Mouse (Mus musculus) G1E-ER4 (cell line): ENCODE measurements around the gene Tspan3. TPM values are rescaled to one million over a fixed set of nuclear protein-coding genes. Genes with fewer than 3 reads are reported as not detected.

Experiments used
- GATA1 ChIP-seq: IDR thresholded peaks from one replicate; pipeline ENCODE4 v1.8.0; 2012; ENCODE audit warnings: low read length, inconsistent platforms
- polyA plus RNA-seq: library from polyadenylated mRNA; stranded (reverse); fragments of >175 nt; gene quantifications from 2 replicates; pipeline ENCODE4 v1.2.3, GENCODE M21; 2012

The Tspan3 gene
- polyA plus RNA-seq, result not detected in 2 replicates

- TF ChIP-seq GATA1, result no peak
Measured at GRCm38 (mm10) chr9:56165377-56165776, at the start of gene Tspan3. Gene Tspan3, minus strand, starts transcription at chr9:56165477.

GRCm38 (mm10) chr9:56213451-56214291 lies 48.4 kb upstream of the Tspan3 start:
- no peak for TF ChIP-seq GATA1

GRCm38 (mm10) chr9:56208817-56209216 lies 43.5 kb upstream of the Tspan3 start:
- TF ChIP-seq GATA1, result no peak

GRCm38 (mm10) chr9:56207516-56207915 lies 42.2 kb upstream of the Tspan3 start:
- no peak for TF ChIP-seq GATA1

- TF ChIP-seq GATA1, result no peak
Measured at GRCm38 (mm10) chr9:56207083-56207482, 41.8 kb upstream of the Tspan3 start.

GRCm38 (mm10) chr9:56205336-56205735 lies 40.1 kb upstream of the Tspan3 start:
- TF ChIP-seq GATA1, result no peak

- TF ChIP-seq GATA1, result no peak
Measured at GRCm38 (mm10) chr9:56204316-56204715, 39.0 kb upstream of the Tspan3 start.

GRCm38 (mm10) chr9:56200645-56201314 lies 35.5 kb upstream of the Tspan3 start:
- no peak for TF ChIP-seq GATA1

GRCm38 (mm10) chr9:56200200-56200599 lies 34.9 kb upstream of the Tspan3 start:
- no peak for TF ChIP-seq GATA1

GRCm38 (mm10) chr9:56196921-56197320 lies 31.6 kb upstream of the Tspan3 start:
- no peak for TF ChIP-seq GATA1

GRCm38 (mm10) chr9:56195193-56195592 lies 29.9 kb upstream of the Tspan3 start:
- no peak for TF ChIP-seq GATA1

GRCm38 (mm10) chr9:56191498-56192455 lies 26.5 kb upstream of the Tspan3 start:
- TF ChIP-seq GATA1, result no peak

GRCm38 (mm10) chr9:56180118-56180781 lies 15.0 kb upstream of the Tspan3 start:
- no peak for TF ChIP-seq GATA1

- TF ChIP-seq GATA1, result no peak
Measured at GRCm38 (mm10) chr9:56179416-56180117, 14.3 kb upstream of the Tspan3 start.

- no peak for TF ChIP-seq GATA1
Measured at GRCm38 (mm10) chr9:56177354-56177753, 12.1 kb upstream of the Tspan3 start.
